Mouse (Mus musculus): ENCODE results near the gene Aak1. TPM values are rescaled to one million over a fixed set of nuclear protein-coding genes. Genes with fewer than 3 reads are reported as not detected.

The Aak1 gene
- polyA plus RNA-seq, 1 experiment: 24.0 TPM

DNA sequence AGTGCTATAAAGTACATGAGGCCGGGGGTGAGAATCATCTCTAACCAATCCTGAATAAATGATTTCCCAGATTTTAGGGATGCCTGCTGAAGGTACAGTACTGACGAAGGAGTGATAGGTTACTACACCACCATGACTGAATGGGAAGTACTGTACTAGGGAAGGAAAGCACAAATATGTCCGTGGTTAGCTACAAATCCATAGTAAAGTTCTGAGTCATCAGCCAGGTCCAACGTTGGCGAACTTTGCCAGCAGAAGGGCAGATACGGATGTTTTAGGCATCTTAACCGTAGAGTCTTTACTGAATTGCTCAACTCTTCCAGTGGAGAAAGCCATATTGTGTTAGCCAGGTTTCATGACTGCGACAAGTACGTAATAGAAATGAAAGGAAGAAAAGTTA, 91.6 kb downstream of the Aak1 start:
- no peak overlapping the region for H3K27ac ChIP-seq (ENCODE audit: insufficient read depth, low read depth, low read length)

DNA sequence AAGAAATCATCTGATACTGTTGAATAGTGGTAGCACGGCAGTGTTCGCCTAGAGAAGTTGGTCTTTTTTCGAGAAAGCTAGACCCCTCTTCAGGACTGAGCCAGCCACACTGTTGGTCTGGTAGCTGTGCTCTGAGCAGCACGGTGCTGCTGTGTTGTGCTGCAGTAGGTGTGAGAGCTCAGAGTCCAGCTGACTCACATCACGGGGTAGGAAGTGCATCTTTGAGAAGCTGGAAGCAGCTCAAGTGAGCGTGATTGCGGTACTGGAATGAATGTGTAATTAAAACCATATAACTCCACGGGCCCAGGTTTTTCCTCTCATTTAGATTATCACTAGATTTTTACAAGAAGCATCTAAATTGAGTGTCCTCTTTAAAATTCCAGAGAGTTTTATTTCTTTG, 97.8 kb downstream of the Aak1 start:
- TF ChIP-seq CTCF (IDR thresholded peaks at IDR 0.05; ENCODE audit: low read depth, low read length) (no peak), POLR2A (IDR thresholded peaks at IDR 0.05; ENCODE audit: borderline replicate concordance, low read depth, low read length) (no peak)
- Histone ChIP-seq H3K4me3 (ENCODE audit: insufficient read depth, low read length) (no peak overlapping the region), H3K4me1 (ENCODE audit: control insufficient read depth, insufficient read depth, low read length) (peaks cover 26% of the 10 kb centered on the region), H3K27ac (ENCODE audit: insufficient read depth, low read depth, low read length) (no peak overlapping the region)

More for the DNA sequence above, 91.6 kb downstream of the Aak1 start:
- TF ChIP-seq POLR2A (IDR thresholded peaks at IDR 0.05; ENCODE audit: borderline replicate concordance, low read depth, low read length) (no peak), CTCF (IDR thresholded peaks at IDR 0.05; ENCODE audit: low read depth, low read length) (no peak)
- no peak overlapping the region for H3K4me3 ChIP-seq (ENCODE audit: insufficient read depth, low read length)
- peaks cover 3% of the 10 kb centered on the region for H3K4me1 ChIP-seq (ENCODE audit: control insufficient read depth, insufficient read depth, low read length)

DNA sequence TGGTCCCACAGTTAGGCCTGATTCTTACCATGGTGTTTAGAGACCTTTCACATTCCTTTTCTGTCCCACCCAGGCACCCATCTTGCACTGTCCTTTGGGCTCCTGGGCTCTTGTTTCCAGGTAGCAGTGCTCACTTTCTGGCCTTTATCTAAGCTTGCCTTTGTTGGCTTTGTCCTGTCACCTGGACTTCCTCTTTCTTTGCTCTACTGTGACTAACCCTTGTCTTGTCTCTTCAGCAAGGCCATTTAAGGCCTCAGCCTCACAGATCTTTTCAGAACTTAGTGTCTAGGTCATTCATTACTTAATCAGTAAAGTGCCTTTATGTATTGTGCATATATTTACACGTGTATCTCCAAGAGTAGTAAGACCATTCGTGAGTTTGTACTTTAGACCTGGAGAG, 99.4 kb downstream of the Aak1 start:
- Histone ChIP-seq H3K4me3 (ENCODE audit: insufficient read depth, low read length) (no peak overlapping the region), H3K4me1 (ENCODE audit: control insufficient read depth, insufficient read depth, low read length) (peaks cover 26% of the 10 kb centered on the region), H3K27ac (ENCODE audit: insufficient read depth, low read depth, low read length) (peak overlapping the region; percentile 25)
- TF ChIP-seq CTCF (IDR thresholded peaks at IDR 0.05; ENCODE audit: low read depth, low read length): no peak
- TF ChIP-seq POLR2A (IDR thresholded peaks at IDR 0.05; ENCODE audit: borderline replicate concordance, low read depth, low read length): no peak

- TF ChIP-seq POLR2A (IDR thresholded peaks at IDR 0.05; ENCODE audit: borderline replicate concordance, low read depth, low read length) (no peak), CTCF (IDR thresholded peaks at IDR 0.05; ENCODE audit: low read depth, low read length) (no peak)
- Histone ChIP-seq H3K4me3 (ENCODE audit: insufficient read depth, low read length) (no peak overlapping the region), H3K4me1 (ENCODE audit: control insufficient read depth, insufficient read depth, low read length) (peaks cover 23% of the 10 kb centered on the region), H3K27ac (ENCODE audit: insufficient read depth, low read depth, low read length) (no peak overlapping the region)
These were observed 100.8 kb downstream of the Aak1 start for GRCm38 (mm10) chr6:86950141-86950540.

DNA sequence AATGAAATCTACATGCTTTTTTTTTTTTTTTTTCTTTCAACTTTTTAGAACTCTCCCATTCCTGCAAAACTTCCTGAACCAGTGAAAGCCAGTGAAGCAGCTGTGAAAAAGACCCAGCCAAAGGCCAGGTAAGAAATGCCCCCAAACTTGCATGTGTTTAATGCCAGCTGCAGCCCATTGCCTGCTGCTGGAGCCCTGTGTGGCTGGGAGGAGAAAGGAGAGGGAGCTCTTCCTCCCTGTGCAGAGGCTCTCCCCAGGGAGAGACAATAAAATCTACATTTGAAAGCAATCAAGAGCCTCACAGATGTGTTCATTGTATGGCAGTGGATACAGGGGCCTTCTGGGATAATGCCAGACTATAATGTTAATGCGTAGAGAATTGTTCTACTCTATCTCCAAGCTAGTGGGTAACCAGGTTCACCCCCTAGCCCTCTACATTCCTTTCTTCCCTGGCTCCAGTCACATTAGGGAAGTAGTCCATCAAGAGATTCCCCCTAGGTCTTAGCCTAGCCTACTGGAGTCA, 101.5 kb downstream of the Aak1 start:
- H3K4me1 ChIP-seq (ENCODE audit: control insufficient read depth, insufficient read depth, low read length): peaks cover 23% of the 10 kb centered on the region
- no peak overlapping the region for H3K27ac ChIP-seq (ENCODE audit: insufficient read depth, low read depth, low read length)
- no peak for TF ChIP-seq CTCF (IDR thresholded peaks at IDR 0.05; ENCODE audit: low read depth, low read length)
- no peak for TF ChIP-seq POLR2A (IDR thresholded peaks at IDR 0.05; ENCODE audit: borderline replicate concordance, low read depth, low read length)
- no peak overlapping the region for H3K4me3 ChIP-seq (ENCODE audit: insufficient read depth, low read length)

DNA sequence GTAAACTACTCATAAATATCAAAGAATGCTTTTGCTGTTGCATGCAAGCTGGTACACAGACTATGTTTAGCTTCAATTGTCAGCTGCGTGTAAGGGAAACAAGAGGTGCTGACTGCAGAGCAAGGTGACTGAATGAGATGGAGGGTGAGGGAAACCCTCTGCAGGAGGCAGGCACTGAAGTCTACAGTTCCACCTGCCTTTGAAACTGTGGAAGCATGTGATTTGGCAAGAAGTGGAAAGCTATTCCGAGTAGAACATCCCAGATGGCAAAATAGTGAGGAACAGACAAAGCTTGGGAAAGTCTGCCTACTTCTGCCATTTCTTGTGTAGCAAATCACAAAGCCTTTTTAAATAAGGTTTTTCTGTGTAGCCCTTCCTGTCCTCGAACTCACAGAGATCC, 106.4 kb downstream of the Aak1 start:
- Histone ChIP-seq H3K4me3 (ENCODE audit: insufficient read depth, low read length) (no peak overlapping the region), H3K27ac (ENCODE audit: insufficient read depth, low read depth, low read length) (no peak overlapping the region), H3K4me1 (ENCODE audit: control insufficient read depth, insufficient read depth, low read length) (peaks cover 2% of the 10 kb centered on the region)
- TF ChIP-seq POLR2A (IDR thresholded peaks at IDR 0.05; ENCODE audit: borderline replicate concordance, low read depth, low read length): no peak
- TF ChIP-seq CTCF (IDR thresholded peaks at IDR 0.05; ENCODE audit: low read depth, low read length): no peak

DNA sequence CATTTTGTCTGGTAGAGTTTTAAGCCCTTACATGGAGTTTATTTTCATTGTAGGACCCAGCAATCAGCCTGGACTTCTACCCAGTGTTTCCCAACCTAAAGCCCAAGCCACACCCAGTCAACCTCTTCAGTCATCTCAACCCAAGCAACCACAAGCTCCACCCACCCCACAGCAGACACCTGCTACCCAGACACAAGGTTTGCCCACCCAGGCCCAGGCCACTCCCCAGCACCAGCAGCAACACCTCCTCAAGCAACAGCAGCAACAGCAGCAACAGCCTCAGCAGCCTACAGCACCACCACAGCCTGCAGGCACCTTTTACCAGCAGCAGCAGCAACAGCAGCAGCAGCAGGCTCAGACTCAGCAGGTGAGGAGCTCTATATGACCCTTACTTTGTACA, 106.9 kb downstream of the Aak1 start:
- Histone ChIP-seq H3K27ac (ENCODE audit: insufficient read depth, low read depth, low read length) (no peak overlapping the region), H3K4me1 (ENCODE audit: control insufficient read depth, insufficient read depth, low read length) (no peaks in the 10 kb centered on the region), H3K4me3 (ENCODE audit: insufficient read depth, low read length) (no peak overlapping the region)
- TF ChIP-seq CTCF (IDR thresholded peaks at IDR 0.05; ENCODE audit: low read depth, low read length): no peak
- TF ChIP-seq POLR2A (IDR thresholded peaks at IDR 0.05; ENCODE audit: borderline replicate concordance, low read depth, low read length): no peak

DNA sequence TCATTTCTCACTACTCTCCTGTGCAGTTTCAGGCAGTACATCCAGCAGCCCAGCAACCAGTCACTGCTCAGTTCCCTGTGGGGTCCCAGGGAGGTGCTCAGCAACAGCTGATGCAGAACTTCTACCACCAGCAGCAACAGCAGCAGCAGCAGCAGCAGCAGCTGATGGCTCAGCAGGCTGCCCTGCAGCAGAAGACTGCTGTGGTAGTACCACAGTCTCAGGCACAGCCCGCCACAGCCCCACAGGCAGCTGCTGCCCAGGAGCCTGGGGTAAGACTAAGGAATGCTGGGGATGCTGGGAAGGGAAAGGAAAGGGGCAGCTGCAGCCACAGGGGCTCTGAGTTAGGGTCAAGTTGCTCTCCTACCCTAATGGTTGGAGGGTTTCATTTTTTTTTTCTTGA, 109.7 kb downstream of the Aak1 start:
- H3K27ac ChIP-seq (ENCODE audit: insufficient read depth, low read depth, low read length): no peak overlapping the region
- no peaks in the 10 kb centered on the region for H3K4me1 ChIP-seq (ENCODE audit: control insufficient read depth, insufficient read depth, low read length)
- H3K4me3 ChIP-seq (ENCODE audit: insufficient read depth, low read length): no peak overlapping the region
- TF ChIP-seq POLR2A (IDR thresholded peaks at IDR 0.05; ENCODE audit: borderline replicate concordance, low read depth, low read length) (no peak), CTCF (IDR thresholded peaks at IDR 0.05; ENCODE audit: low read depth, low read length) (no peak)

- Histone ChIP-seq H3K4me1 (ENCODE audit: control insufficient read depth, insufficient read depth, low read length) (no peaks in the 10 kb centered on the region), H3K4me3 (ENCODE audit: insufficient read depth, low read length) (no peak overlapping the region), H3K27ac (ENCODE audit: insufficient read depth, low read depth, low read length) (no peak overlapping the region)
- TF ChIP-seq POLR2A (IDR thresholded peaks at IDR 0.05; ENCODE audit: borderline replicate concordance, low read depth, low read length): no peak
- no peak for TF ChIP-seq CTCF (IDR thresholded peaks at IDR 0.05; ENCODE audit: low read depth, low read length)
These were observed 114.8 kb downstream of the Aak1 start for GRCm38 (mm10) chr6:86963987-86964685.

DNA sequence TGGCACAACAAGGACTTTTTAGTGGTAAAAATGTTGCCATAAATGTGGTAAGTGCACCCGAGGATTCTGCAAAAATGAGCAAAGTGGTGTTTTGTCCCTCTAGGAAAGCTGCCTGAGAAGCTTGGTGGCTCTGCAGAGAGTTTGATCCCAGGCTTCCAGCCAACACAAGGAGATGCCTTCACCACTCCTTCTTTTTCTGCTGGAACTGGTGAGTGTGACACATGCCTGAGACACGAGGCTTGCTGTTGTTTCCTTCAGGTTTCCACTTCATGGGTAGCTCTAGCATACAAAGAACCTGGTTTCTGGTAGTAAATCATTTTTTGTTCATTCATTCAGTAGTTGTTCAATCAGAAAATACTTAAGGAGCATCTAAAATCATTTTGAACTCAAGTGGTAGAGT, 117.8 kb downstream of the Aak1 start:
- Histone ChIP-seq H3K4me3 (ENCODE audit: insufficient read depth, low read length) (no peak overlapping the region), H3K4me1 (ENCODE audit: control insufficient read depth, insufficient read depth, low read length) (no peaks in the 10 kb centered on the region), H3K27ac (ENCODE audit: insufficient read depth, low read depth, low read length) (no peak overlapping the region)
- TF ChIP-seq POLR2A (IDR thresholded peaks at IDR 0.05; ENCODE audit: borderline replicate concordance, low read depth, low read length) (no peak), CTCF (IDR thresholded peaks at IDR 0.05; ENCODE audit: low read depth, low read length) (no peak)

Measured in bone marrow macrophage, adult 2 months (primary cell).